Mouse (Mus musculus) kidney, adult 2 months (tissue): ENCODE results near the gene Eps8l2. TPM values are rescaled to one million over a fixed set of nuclear protein-coding genes. Genes with fewer than 3 reads are reported as not detected.

Experiments
- DNase-seq: peaks from one replicate; pipeline ENCODE4 v3.0.0; 2021
- H3K27ac ChIP-seq: fragments of 200-500 bp; 2 replicates; pipeline ENCODE4 v1.5.1; 2012; ENCODE audit warnings: low read depth, low read length, control low read depth, inconsistent platforms; ENCODE audit not compliant: insufficient read depth
- H3K27me3 ChIP-seq: fragments of 200-500 bp; replicated peaks from 2 replicates; pipeline ENCODE4 v1.6.1; 2012; ENCODE audit warnings: mild to moderate bottlenecking, moderate library complexity, low read length, inconsistent platforms; ENCODE audit not compliant: control insufficient read depth, insufficient read depth
- H3K36me3 ChIP-seq: fragments of 200-500 bp; 2 replicates; pipeline ENCODE4 v1.6.1; 2012; ENCODE audit warnings: mild to moderate bottlenecking, moderate library complexity, low read length, inconsistent platforms; ENCODE audit not compliant: control insufficient read depth, insufficient read depth
- H3K4me1 ChIP-seq: fragments of 200-500 bp; 2 replicates; pipeline ENCODE4 v1.6.1; 2011; ENCODE audit warnings: low read length; ENCODE audit not compliant: control insufficient read depth, insufficient read depth
- H3K4me3 ChIP-seq: fragments of 200-500 bp; 2 replicates; pipeline ENCODE4 v1.5.1; 2011; ENCODE audit warnings: mild to moderate bottlenecking, low read depth, low read length, control low read depth; ENCODE audit not compliant: insufficient read depth
- CTCF ChIP-seq: fragments of 200-500 bp; conservative IDR thresholded peaks from 2 replicates; pipeline ENCODE4 v1.5.1; 2011; ENCODE audit warnings: low read depth, mild to moderate bottlenecking, control low read depth, low read length, moderate library complexity, mixed read lengths; ENCODE audit not compliant: insufficient read depth, insufficient read length
- POLR2A ChIP-seq: fragments of 200-500 bp; IDR thresholded peaks from one replicate; pipeline ENCODE4 v1.6.1; 2011; ENCODE audit warnings: low read depth, low read length, control low read depth
- WGBS: fragments of 180-500 bp; shearing (Covaris S2); methylation state at CpG from one replicate; pipeline ENCODE4 v1.1.7; 2018; 5-methylcytosine and 5-hydroxymethylcytosine counted together
- polyA plus RNA-seq: library from polyadenylated mRNA; depleted of rRNA; stranded (reverse); fragments of >200 nt; gene quantifications from 2 replicates; pipeline ENCODE4 v1.2.3, GENCODE M21; 2012

The Eps8l2 gene
- polyA plus RNA-seq, 1 experiment: 245 TPM

GRCm38 (mm10) chr7:141330706-141331105, 8.0 kb upstream of the Eps8l2 start:
- H3K4me3 ChIP-seq: no peak overlapping the region
- DNase-seq: no peak
- H3K27me3 ChIP-seq: no peaks in the 10 kb centered on the region
- H3K4me1 ChIP-seq: peaks cover 23% of the 10 kb centered on the region
- H3K36me3 ChIP-seq: no peaks in the 10 kb centered on the region
- no peak for TF ChIP-seq POLR2A
- no peak for TF ChIP-seq CTCF
- H3K27ac ChIP-seq: no peak overlapping the region

GRCm38 (mm10) chr7:141331990-141332389, 6.7 kb upstream of the Eps8l2 start:
- peaks cover 13% of the 10 kb centered on the region for H3K4me1 ChIP-seq
- peak overlapping the region; percentile 62 for H3K27ac ChIP-seq
- no peaks in the 10 kb centered on the region for H3K27me3 ChIP-seq
- TF ChIP-seq POLR2A (no peak), CTCF (no peak; the same call in 1 of the 2 replicates)
- 29% methylated on average over 6 of the region's 6 CpGs for WGBS
- peak; percentile 94 for DNase-seq
- no peak overlapping the region for H3K4me3 ChIP-seq
- H3K36me3 ChIP-seq: no peaks in the 10 kb centered on the region

GRCm38 (mm10) chr7:141335044-141335579, 3.6 kb upstream of the Eps8l2 start:
- 60% methylated on average over 2 of the region's 2 CpGs for WGBS

DNA sequence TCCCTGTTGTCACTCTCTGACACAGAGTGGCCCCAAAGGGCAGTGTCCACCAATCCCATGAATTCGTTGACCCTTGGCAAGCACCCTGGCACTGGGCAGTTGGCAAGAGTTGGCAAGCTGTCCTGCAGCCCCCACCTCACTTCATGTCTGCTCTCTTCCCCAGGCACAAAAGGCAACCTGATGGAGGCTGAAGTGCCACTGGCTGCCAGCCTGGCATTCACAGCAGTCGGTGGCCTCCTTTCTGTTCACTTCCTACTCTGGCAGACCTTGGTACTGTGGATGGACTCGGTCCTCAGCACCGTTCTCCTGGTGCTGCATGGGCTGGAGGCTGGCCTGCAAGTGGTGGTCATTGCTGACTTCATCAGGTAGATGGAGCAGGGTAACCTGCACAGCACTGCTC, 3.0 kb upstream of the Eps8l2 start:
- Histone ChIP-seq H3K27me3 (no peaks in the 10 kb centered on the region), H3K4me1 (peaks cover 25% of the 10 kb centered on the region), H3K4me3 (no peak overlapping the region), H3K27ac (no peak overlapping the region), H3K36me3 (no peaks in the 10 kb centered on the region)
- TF ChIP-seq POLR2A: no peak
- TF ChIP-seq CTCF: no peak
- 50% methylated on average over 4 of the region's 4 CpGs for WGBS
- DNase-seq: no peak

More at GRCm38 (mm10) chr7:141335044-141335579, 3.6 kb upstream of the Eps8l2 start:
- Histone ChIP-seq H3K36me3 (no peaks in the 10 kb centered on the region), H3K4me3 (no peak overlapping the region), H3K27ac (no peak overlapping the region), H3K27me3 (no peaks in the 10 kb centered on the region), H3K4me1 (peaks cover 25% of the 10 kb centered on the region)
- no peak for TF ChIP-seq CTCF
- TF ChIP-seq POLR2A: no peak
- DNase-seq: peak; percentile 38

DNA sequence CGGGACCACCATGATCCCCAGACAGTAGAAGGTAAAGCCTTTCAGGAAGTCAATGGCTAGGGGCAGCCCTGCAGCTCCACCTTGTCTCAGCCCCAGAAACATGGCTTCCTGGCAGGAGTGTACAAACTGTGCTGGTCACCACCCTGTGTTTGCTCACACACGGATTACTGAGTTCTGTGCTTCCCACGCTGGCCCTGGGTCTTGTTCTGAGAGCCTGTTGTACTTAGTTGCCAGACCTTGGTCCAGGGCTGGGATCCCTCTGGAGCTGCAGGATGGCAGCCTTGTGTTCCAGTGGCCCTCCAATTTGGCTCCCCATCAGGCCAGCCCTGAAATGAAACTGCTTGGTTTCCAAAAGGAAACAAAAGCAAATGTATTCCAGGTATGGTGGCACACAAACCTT, 2.4 kb upstream of the Eps8l2 start:
- no peak for DNase-seq
- no peak overlapping the region for H3K4me3 ChIP-seq
- H3K36me3 ChIP-seq: no peaks in the 10 kb centered on the region
- no peak overlapping the region for H3K27ac ChIP-seq
- TF ChIP-seq POLR2A (no peak), CTCF (no peak)
- H3K27me3 ChIP-seq: no peaks in the 10 kb centered on the region
- WGBS: 79% methylated on average over 3 of the region's 3 CpGs
- peaks cover 32% of the 10 kb centered on the region for H3K4me1 ChIP-seq

- Histone ChIP-seq H3K4me3 (no peak overlapping the region), H3K27ac (peak overlapping the region; percentile 96), H3K4me1 (peaks cover 44% of the 10 kb centered on the region), H3K36me3 (no peaks in the 10 kb centered on the region), H3K27me3 (no peaks in the 10 kb centered on the region)
- TF ChIP-seq POLR2A: no peak
- no peak for TF ChIP-seq CTCF
- DNase-seq: peak; percentile 69
- WGBS: 39% methylated on average over 3 of the region's 3 CpGs
Measured at GRCm38 (mm10) chr7:141337716-141338416, 814 bp upstream of the Eps8l2 start.

- Histone ChIP-seq H3K27ac (peak overlapping the region; percentile 96), H3K27me3 (no peaks in the 10 kb centered on the region), H3K36me3 (no peaks in the 10 kb centered on the region), H3K4me1 (peaks cover 57% of the 10 kb centered on the region), H3K4me3 (peak overlapping the region; percentile 60)
- 26% methylated on average over 20 of the region's 20 CpGs for WGBS
- TF ChIP-seq POLR2A (no peak), CTCF (no peak)
- DNase-seq: peak; percentile 43
Measured at GRCm38 (mm10) chr7:141339215-141339920, 688 bp downstream of the Eps8l2 start.
